Mouse (Mus musculus): ENCODE measurements around the gene Eif4e2. TPM values are rescaled to one million over a fixed set of nuclear protein-coding genes. Genes with fewer than 3 reads are reported as not detected.
A peak's percentile ranks its signal among the peaks of the same experiment; 100 is the strongest.

Gene Eif4e2
- polyA plus RNA-seq (2012; rRNA removed) = 51.4 and 56.2 TPM in 2 replicates

- H3K27me3 ChIP-seq (ENCODE audit: control insufficient read depth, insufficient read depth, low read length) = no peaks in the 10 kb centered on the region
- no peaks in the 10 kb centered on the region; the same call in 1 of the 2 replicates for H3K4me1 ChIP-seq (ENCODE audit: control insufficient read depth, insufficient read depth, low read length)
- peak; percentile 93 for DNase-seq
- peak within 1 kb of the TSS; percentile 70 for H3K27ac ChIP-seq (ENCODE audit: insufficient read depth, low read length)
- peak within 1 kb of the TSS; percentile 100 for H3K4me3 ChIP-seq (replicated peaks; ENCODE audit: insufficient read depth, low read depth, low read length)
- TF ChIP-seq CTCF (IDR thresholded peaks at IDR 0.05; ENCODE audit: borderline replicate concordance, insufficient read depth, low read depth, low read length) = no peak
- peak; percentile 90 for TF ChIP-seq POLR2A (IDR thresholded peaks at IDR 0.05; ENCODE audit: borderline replicate concordance, insufficient read depth, low read length)
- under 1% methylated on average over 97 of the region's 99 CpGs for WGBS
These were observed at the start of gene Eif4e2 for GRCm38 (mm10) chr1:87213735-87214704. TSS of gene Eif4e2 (plus strand) at chr1:87213914.

GRCm38 (mm10) chr1:87164164-87164795 lies 49.4 kb upstream of the Eif4e2 start:
- Histone ChIP-seq H3K27ac (ENCODE audit: insufficient read depth, low read length) (no peak overlapping the region), H3K4me3 (replicated peaks; ENCODE audit: insufficient read depth, low read depth, low read length) (no peak overlapping the region), H3K4me1 (ENCODE audit: control insufficient read depth, insufficient read depth, low read length) (no peaks in the 10 kb centered on the region; the same call in 1 of the 2 replicates), H3K27me3 (ENCODE audit: control insufficient read depth, insufficient read depth, low read length) (no peaks in the 10 kb centered on the region)
- WGBS = 43% methylated on average over 11 of the region's 11 CpGs
- no peak for TF ChIP-seq CTCF (IDR thresholded peaks at IDR 0.05; ENCODE audit: borderline replicate concordance, insufficient read depth, low read depth, low read length)
- no peak for TF ChIP-seq POLR2A (IDR thresholded peaks at IDR 0.05; ENCODE audit: borderline replicate concordance, insufficient read depth, low read length)
- DNase-seq = no peak

GRCm38 (mm10) chr1:87164796-87165184 lies 48.9 kb upstream of the Eif4e2 start:
- no peak for DNase-seq

GRCm38 (mm10) chr1:87170458-87170857 lies 43.3 kb upstream of the Eif4e2 start:
- DNase-seq = no peak
- Histone ChIP-seq H3K4me3 (replicated peaks; ENCODE audit: insufficient read depth, low read depth, low read length) (no peak overlapping the region), H3K4me1 (ENCODE audit: control insufficient read depth, insufficient read depth, low read length) (no peaks in the 10 kb centered on the region; the same call in 1 of the 2 replicates), H3K27ac (ENCODE audit: insufficient read depth, low read length) (no peak overlapping the region), H3K27me3 (ENCODE audit: control insufficient read depth, insufficient read depth, low read length) (peaks cover 1% of the 10 kb centered on the region; the same call in 1 of the 2 replicates)
- 15% methylated on average over 19 of the region's 19 CpGs for WGBS
- TF ChIP-seq CTCF (IDR thresholded peaks at IDR 0.05; ENCODE audit: borderline replicate concordance, insufficient read depth, low read depth, low read length) (no peak), POLR2A (IDR thresholded peaks at IDR 0.05; ENCODE audit: borderline replicate concordance, insufficient read depth, low read length) (no peak)

More at GRCm38 (mm10) chr1:87164796-87165184, 48.9 kb upstream of the Eif4e2 start:
- no peak overlapping the region for H3K4me3 ChIP-seq (replicated peaks; ENCODE audit: insufficient read depth, low read depth, low read length)
- TF ChIP-seq POLR2A (IDR thresholded peaks at IDR 0.05; ENCODE audit: borderline replicate concordance, insufficient read depth, low read length) (no peak), CTCF (IDR thresholded peaks at IDR 0.05; ENCODE audit: borderline replicate concordance, insufficient read depth, low read depth, low read length) (no peak)
- no peaks in the 10 kb centered on the region; the same call in 1 of the 2 replicates for H3K4me1 ChIP-seq (ENCODE audit: control insufficient read depth, insufficient read depth, low read length)
- H3K27ac ChIP-seq (ENCODE audit: insufficient read depth, low read length) = no peak overlapping the region
- 59% methylated on average over 9 of the region's 9 CpGs for WGBS
- no peaks in the 10 kb centered on the region for H3K27me3 ChIP-seq (ENCODE audit: control insufficient read depth, insufficient read depth, low read length)

- no peak for DNase-seq
- 92% methylated on average over 1 of the region's 1 CpGs for WGBS
- Histone ChIP-seq H3K4me3 (replicated peaks; ENCODE audit: insufficient read depth, low read depth, low read length) (no peak overlapping the region), H3K27ac (ENCODE audit: insufficient read depth, low read length) (no peak overlapping the region), H3K27me3 (ENCODE audit: control insufficient read depth, insufficient read depth, low read length) (peaks cover 1% of the 10 kb centered on the region; the same call in 1 of the 2 replicates), H3K4me1 (ENCODE audit: control insufficient read depth, insufficient read depth, low read length) (no peaks in the 10 kb centered on the region; the same call in 1 of the 2 replicates)
- TF ChIP-seq CTCF (IDR thresholded peaks at IDR 0.05; ENCODE audit: borderline replicate concordance, insufficient read depth, low read depth, low read length) (no peak), POLR2A (IDR thresholded peaks at IDR 0.05; ENCODE audit: borderline replicate concordance, insufficient read depth, low read length) (no peak)
These were observed 42.4 kb upstream of the Eif4e2 start for GRCm38 (mm10) chr1:87171312-87171711.

- 70% methylated on average over 9 of the region's 9 CpGs for WGBS
- DNase-seq = no peak
- H3K27ac ChIP-seq (ENCODE audit: insufficient read depth, low read length) = no peak overlapping the region
- H3K4me3 ChIP-seq (replicated peaks; ENCODE audit: insufficient read depth, low read depth, low read length) = no peak overlapping the region
- H3K27me3 ChIP-seq (ENCODE audit: control insufficient read depth, insufficient read depth, low read length) = peaks cover 1% of the 10 kb centered on the region; the same call in 1 of the 2 replicates
- TF ChIP-seq CTCF (IDR thresholded peaks at IDR 0.05; ENCODE audit: borderline replicate concordance, insufficient read depth, low read depth, low read length) (no peak), POLR2A (IDR thresholded peaks at IDR 0.05; ENCODE audit: borderline replicate concordance, insufficient read depth, low read length) (no peak)
- H3K4me1 ChIP-seq (ENCODE audit: control insufficient read depth, insufficient read depth, low read length) = no peaks in the 10 kb centered on the region; the same call in 1 of the 2 replicates
These were observed 41.4 kb upstream of the Eif4e2 start for GRCm38 (mm10) chr1:87172316-87172715.
